9 mouse cellular contexts compared by ENCODE assay signal in genomic region chr2:127363282-127363652, GRCm38 (mm10). TPM values are rescaled to one million over a fixed set of nuclear protein-coding genes. Genes with fewer than 3 reads are reported as not detected.
DNase-seq lines count a peak whose midpoint lies in the region; ATAC-seq and TF ChIP-seq lines count a peak whose summit lies in the region.
"Had no signal": no experiment of that assay in that cellular context is flagged by ENCODE, and none has a peak within 500 bp of the region (broad histone marks: within the 10 kb centered on the region; RNA-seq: fewer than 3 reads in every experiment).

No protein-coding gene starts in this region.

- no peak for TF ChIP-seq EP300 in ES-Bruce4 (IDR thresholded peaks at IDR 0.05; ENCODE audit: insufficient read depth, low read depth, low read length)

- peak overlapping the region; percentile 93 for H3K4me2 ChIP-seq in heart, embryonic 13.5 days
- peak overlapping the region; percentile 75 for H3K4me2 ChIP-seq in hindbrain, embryonic 13.5 days
- H3K4me2 ChIP-seq in midbrain, embryonic 12.5 days (replicated peaks): peak overlapping the region; percentile 73

- ATAC-seq in heart, embryonic 13.5 days (ENCODE audit: extremely low read depth, insufficient number of reproducible peaks, low FRiP score, low TSS enrichment): 0 out of 2 replicates have a peak, but pooled peaks have one; percentile 25
- 0 out of 2 replicates have a peak, but pooled peaks have one; percentile 14 for ATAC-seq in hindbrain, embryonic 13.5 days (ENCODE audit: low FRiP score)
- no peak for ATAC-seq in midbrain, embryonic 12.5 days (ENCODE audit: low FRiP score, low read depth)

- H3K9me3 ChIP-seq in heart, embryonic 13.5 days: no peaks in the 10 kb centered on the region
- no peaks in the 10 kb centered on the region for H3K9me3 ChIP-seq in ES-Bruce4 (replicated peaks; ENCODE audit: control insufficient read depth, insufficient read depth, low read length, poor library complexity, severe bottlenecking)
- no peaks in the 10 kb centered on the region for H3K9me3 ChIP-seq in hindbrain, embryonic 13.5 days
- H3K9me3 ChIP-seq in midbrain, embryonic 12.5 days: no peaks in the 10 kb centered on the region

- H3K27me3 ChIP-seq in heart, embryonic 13.5 days (replicated peaks): peaks cover 90% of the 10 kb centered on the region
- peaks cover 8% of the 10 kb centered on the region for H3K27me3 ChIP-seq in ES-Bruce4 (ENCODE audit: control insufficient read depth, insufficient read depth, low read length, poor library complexity, severe bottlenecking)
- peaks cover 90% of the 10 kb centered on the region for H3K27me3 ChIP-seq in hindbrain, embryonic 13.5 days
- peaks cover 89% of the 10 kb centered on the region for H3K27me3 ChIP-seq in midbrain, embryonic 12.5 days

- WGBS in heart, embryonic 13.5 days: under 1% methylated on average over 28 of the region's 28 CpGs
- 1% methylated on average over 28 of the region's 28 CpGs for WGBS in hindbrain, embryonic 13.5 days
- WGBS in midbrain, embryonic 12.5 days: 2% methylated on average over 28 of the region's 28 CpGs

- H3K9ac ChIP-seq in heart, embryonic 13.5 days: peak overlapping the region; percentile 75
- peak overlapping the region; percentile 30 for H3K9ac ChIP-seq in ES-Bruce4 (ENCODE audit: low read depth, poor library complexity, severe bottlenecking)
- peak overlapping the region; percentile 65 for H3K9ac ChIP-seq in hindbrain, embryonic 13.5 days
- H3K9ac ChIP-seq in midbrain, embryonic 12.5 days (replicated peaks): peak overlapping the region; percentile 17; the same call in 1 of the 2 replicates

- H3K4me3 ChIP-seq in heart, embryonic 13.5 days: peak overlapping the region; percentile 57
- peak overlapping the region; percentile 63 for H3K4me3 ChIP-seq in ES-Bruce4 (ENCODE audit: low read depth, low read length)
- H3K4me3 ChIP-seq in hindbrain, embryonic 13.5 days: peak overlapping the region; percentile 45
- peak overlapping the region; percentile 43 for H3K4me3 ChIP-seq in midbrain, embryonic 12.5 days

- no peak for TF ChIP-seq CTCF in ES-Bruce4 (IDR thresholded peaks at IDR 0.05; ENCODE audit: low read depth, low read length)

- peaks cover 27% of the 10 kb centered on the region for H3K4me1 ChIP-seq in heart, embryonic 13.5 days
- no peaks in the 10 kb centered on the region for H3K4me1 ChIP-seq in ES-Bruce4 (ENCODE audit: control insufficient read depth, insufficient read depth, low read length)
- peaks cover 18% of the 10 kb centered on the region for H3K4me1 ChIP-seq in hindbrain, embryonic 13.5 days (replicated peaks)
- peaks cover 15% of the 10 kb centered on the region for H3K4me1 ChIP-seq in midbrain, embryonic 12.5 days

- DNase-seq in heart, adult 18-20 months: no peak
- no peak for DNase-seq in thymus, postnatal 4 days
- DNase-seq in MN1 (ENCODE audit: low spot score): no peak
- DNase-seq in cerebellum, adult 9-10 months: no peak

- no peak overlapping the region for H3K27ac ChIP-seq in heart, embryonic 13.5 days (replicated peaks)
- H3K27ac ChIP-seq in ES-Bruce4 (ENCODE audit: insufficient read depth, low read length): no peak overlapping the region
- no peak overlapping the region for H3K27ac ChIP-seq in hindbrain, embryonic 13.5 days
- no peak overlapping the region for H3K27ac ChIP-seq in midbrain, embryonic 12.5 days (replicated peaks)

- no peak for TF ChIP-seq POLR2A in ES-Bruce4 (IDR thresholded peaks at IDR 0.05; ENCODE audit: insufficient read depth, low read length)

- H3K36me3 ChIP-seq in heart, embryonic 13.5 days: no peaks in the 10 kb centered on the region
- H3K36me3 ChIP-seq in ES-Bruce4 (ENCODE audit: control insufficient read depth, insufficient read depth, low read length, poor library complexity, severe bottlenecking): no peaks in the 10 kb centered on the region
- H3K36me3 ChIP-seq in hindbrain, embryonic 13.5 days: no peaks in the 10 kb centered on the region
- no peaks in the 10 kb centered on the region for H3K36me3 ChIP-seq in midbrain, embryonic 12.5 days

RNA-seq across cellular contexts. Expression of gene Adra2b, which starts 0.3 kb away (rescaled TPM):
- 1.6 and 1.8 TPM in 2 replicates for polyA plus RNA-seq in heart, embryonic 13.5 days (2015; fragmentation: Nextera tagmentation; extraction: Ambion mirVana)
- under 1 TPM; 0.72 to 0.77 TPM for total RNA-seq in heart, adult 18-20 months (2021)
- polyA plus RNA-seq in ES-Bruce4 (2011; ENCODE audit: insufficient read depth, insufficient read length, low read depth, missing spikeins): 1.5 and 2.1 TPM in 2 replicates
- polyA plus RNA-seq in hindbrain, embryonic 13.5 days (2015; fragmentation: Nextera tagmentation; extraction: Ambion mirVana): 0.47 and 0.55 TPM in 2 replicates
- 1.7 and 2.1 TPM in 2 replicates for polyA plus RNA-seq in midbrain, embryonic 12.5 days (2016; fragmentation: Nextera tagmentation; extraction: Ambion mirVana)

RNA-seq across cellular contexts. Expression of gene Astl, which starts 24.8 kb away (rescaled TPM):
- not detected in 2 replicates for polyA plus RNA-seq in heart, embryonic 13.5 days (2015; fragmentation: Nextera tagmentation; extraction: Ambion mirVana)
- total RNA-seq in heart, adult 18-20 months (2021): not detected
- polyA plus RNA-seq in ES-Bruce4 (2011; ENCODE audit: insufficient read depth, insufficient read length, low read depth, missing spikeins): not detected in 2 replicates
- polyA plus RNA-seq in hindbrain, embryonic 13.5 days (2015; fragmentation: Nextera tagmentation; extraction: Ambion mirVana): not detected in 2 replicates
- not detected in 2 replicates for polyA plus RNA-seq in midbrain, embryonic 12.5 days (2016; fragmentation: Nextera tagmentation; extraction: Ambion mirVana)
- total RNA-seq: left cerebral cortex, postnatal 10 days had no signal

RNA-seq across cellular contexts. Expression of gene Dusp2, which starts 27.3 kb away (rescaled TPM):
- 13.5 and 15.9 TPM in 2 replicates for polyA plus RNA-seq in heart, embryonic 13.5 days (2015; fragmentation: Nextera tagmentation; extraction: Ambion mirVana)
- 1 to 10 TPM in 1 of 2 experiments, under 1 TPM in 1; 0.57 to 2.0 TPM for total RNA-seq in heart, adult 18-20 months (2021)
- polyA plus RNA-seq in ES-Bruce4 (2011; ENCODE audit: insufficient read depth, insufficient read length, low read depth, missing spikeins): 0.61 and 1.9 TPM in 2 replicates
- 7.1 and 7.2 TPM in 2 replicates for polyA plus RNA-seq in hindbrain, embryonic 13.5 days (2015; fragmentation: Nextera tagmentation; extraction: Ambion mirVana)
- 4.4 and 7.1 TPM in 2 replicates for polyA plus RNA-seq in midbrain, embryonic 12.5 days (2016; fragmentation: Nextera tagmentation; extraction: Ambion mirVana)

Comparison
In these comparisons a context has a peak if more than half of its experiments do, and no peak if none do; other contexts are left out.
1. H3K9ac ChIP-seq: peak in every context shown above with its lines; median percentile 75 in heart, embryonic 13.5 days; 65 in hindbrain, embryonic 13.5 days; 30 in ES-Bruce4; 17 in midbrain, embryonic 12.5 days.